Mouse (Mus musculus): ENCODE results near the gene Cnga4. TPM values are rescaled to one million over a fixed set of nuclear protein-coding genes. Genes with fewer than 3 reads are reported as not detected.

The Cnga4 gene
- not detected for polyA plus RNA-seq (2017; shearing (Covaris generic))

GRCm38 (mm10) chr7:105404268-105404667 is at the start of gene Cnga4:
Cnga4 (plus strand) TSS chr7:105404568.

GRCm38 (mm10) chr7:105367930-105368329 is 36.4 kb upstream of the Cnga4 start, which contains the start of gene Olfr692:
Olfr692 (plus strand) TSS chr7:105368230.

GRCm38 (mm10) chr7:105374866-105375265 is 29.5 kb upstream of the Cnga4 start, which contains the start of gene Gm5901:
Gm5901 (plus strand) TSS chr7:105375038.

GRCm38 (mm10) chr7:105399935-105400624 is 4.3 kb upstream of the Cnga4 start, which contains the start of gene Fam160a2:
Fam160a2 (minus strand) TSS chr7:105400054.

GRCm38 (mm10) chr7:105425424-105426043 is 21.2 kb downstream of the Cnga4 start, which contains the start of gene Cckbr:
Cckbr (plus strand) TSS chr7:105425731.

Other genes with a start within 250 kb of the Cnga4 start
- not detected for gene Olfr684, start 240.9 kb upstream of the Cnga4 start, polyA plus RNA-seq (2017; shearing (Covaris generic))
- under 1 TPM in 1 of 2 experiments, not detected in 1; 0.05 TPM for gene Olfr685, start 218.6 kb upstream of the Cnga4 start, polyA plus RNA-seq (2017; shearing (Covaris generic))
- gene Olfr686, start 197.1 kb upstream of the Cnga4 start, polyA plus RNA-seq (2017; shearing (Covaris generic)), result not detected
- gene Olfr688, start 116.5 kb upstream of the Cnga4 start, polyA plus RNA-seq (2017; shearing (Covaris generic)), result not detected
- gene Olfr689, start 93.4 kb upstream of the Cnga4 start, polyA plus RNA-seq (2017; shearing (Covaris generic)), result under 1 TPM; 0.04 to 0.47 TPM
- gene Olfr690, start 70.5 kb upstream of the Cnga4 start, polyA plus RNA-seq (2017; shearing (Covaris generic)), result not detected
- 1 to 10 TPM in 1 of 2 experiments, under 1 TPM in 1; 0.08 to 2.0 TPM for gene Olfr691, start 62.3 kb upstream of the Cnga4 start, polyA plus RNA-seq (2017; shearing (Covaris generic))
- not detected for gene Olfr692, start 36.3 kb upstream of the Cnga4 start, polyA plus RNA-seq (2017; shearing (Covaris generic))
- not detected for gene Gm5901, start 29.5 kb upstream of the Cnga4 start, polyA plus RNA-seq (2017; shearing (Covaris generic))
- gene Fam160a2, start 4.5 kb upstream of the Cnga4 start, polyA plus RNA-seq (2017; shearing (Covaris generic)), result 10 to 100 TPM; 36.7 to 58.5 TPM
- gene Cckbr, start 21.2 kb downstream of the Cnga4 start, polyA plus RNA-seq (2017; shearing (Covaris generic)), result under 1 TPM in 1 of 2 experiments, not detected in 1; 0.21 TPM
- gene Cavin3, start 77.7 kb downstream of the Cnga4 start, polyA plus RNA-seq (2017; shearing (Covaris generic)), result not detected
- gene Smpd1, start 149.8 kb downstream of the Cnga4 start, polyA plus RNA-seq (2017; shearing (Covaris generic)), result 10 to 100 TPM; 34.0 to 40.5 TPM
- 10 to 100 TPM in 1 of 2 experiments, 1 to 10 TPM in 1; 6.6 to 10.5 TPM for gene Apbb1, start 177.1 kb downstream of the Cnga4 start, polyA plus RNA-seq (2017; shearing (Covaris generic))
- under 1 TPM in 1 of 2 experiments, not detected in 1; 0.18 TPM for gene Hpx, start 195.6 kb downstream of the Cnga4 start, polyA plus RNA-seq (2017; shearing (Covaris generic))
- gene Trim3, start 229.0 kb downstream of the Cnga4 start, polyA plus RNA-seq (2017; shearing (Covaris generic)), result 10 to 100 TPM; 11.2 to 12.0 TPM
- 100 to 1,000 TPM; 181 to 212 TPM for gene Timm10b, start 235.5 kb downstream of the Cnga4 start, polyA plus RNA-seq (2017; shearing (Covaris generic))
- 10 to 100 TPM; 21.0 to 25.3 TPM for gene Arfip2, start 235.8 kb downstream of the Cnga4 start, polyA plus RNA-seq (2017; shearing (Covaris generic))
- 1 to 10 TPM; 4.6 to 8.9 TPM for gene Gm45799, start 236.0 kb downstream of the Cnga4 start, polyA plus RNA-seq (2017; shearing (Covaris generic))
- 1 to 10 TPM; 1.2 to 2.3 TPM for gene Dnhd1, start 246.3 kb downstream of the Cnga4 start, polyA plus RNA-seq (2017; shearing (Covaris generic))